Mouse (Mus musculus) cortical plate, adult 2 months (tissue): ENCODE results near the gene Snhg11.

Experiments used
- CTCF ChIP-seq: fragments of 200-500 bp; IDR thresholded peaks from 2 replicates; pipeline ENCODE4 v1.5.1; 2011; ENCODE audit warnings: mild to moderate bottlenecking, control low read depth, low read length; ENCODE audit not compliant: insufficient read depth; ENCODE audit errors: extremely low read depth
- POLR2A ChIP-seq: fragments of 200-500 bp; IDR thresholded peaks from 2 replicates; pipeline ENCODE4 v1.6.1; 2011; ENCODE audit warnings: mild to moderate bottlenecking, low read length, control low read depth; ENCODE audit not compliant: insufficient read depth; ENCODE audit errors: extremely low read depth

GRCm38 (mm10) chr2:158379354-158380078, 4.1 kb downstream of the Snhg11 start:
- TF ChIP-seq CTCF (peak; percentile 85), POLR2A (peak; percentile 44; the same call in 1 of the 2 replicates)
